Mouse (Mus musculus): ENCODE results near the gene Irf2bp1. TPM values are rescaled to one million over a fixed set of nuclear protein-coding genes. Genes with fewer than 3 reads are reported as not detected.

Gene Irf2bp1
- polyA plus RNA-seq, 1 experiment from 2014 or later, result 25.9 TPM

- H3K4me1 ChIP-seq (ENCODE audit: control insufficient read depth, insufficient read depth, low read length), result no peaks in the 10 kb centered on the region
- 89% methylated on average over 15 of the region's 15 CpGs for WGBS
- H3K36me3 ChIP-seq (ENCODE audit: control insufficient read depth, insufficient read depth, low read length), result peaks cover 48% of the 10 kb centered on the region
Measured at GRCm38 (mm10) chr7:19052345-19053135, 48.7 kb downstream of the Irf2bp1 start.

GRCm38 (mm10) chr7:19053136-19053532 lies 49.3 kb downstream of the Irf2bp1 start:
- Histone ChIP-seq H3K27me3 (replicated peaks; ENCODE audit: control insufficient read depth, insufficient read depth, low read length) (no peaks in the 10 kb centered on the region), H3K36me3 (ENCODE audit: control insufficient read depth, insufficient read depth, low read length) (peaks cover 42% of the 10 kb centered on the region)
- 91% methylated on average over 7 of the region's 7 CpGs for WGBS

More at GRCm38 (mm10) chr7:19052345-19053135, 48.7 kb downstream of the Irf2bp1 start:
- H3K9me3 ChIP-seq (replicated peaks; ENCODE audit: control insufficient read depth, low read length), result no peaks in the 10 kb centered on the region
- ATAC-seq, result no peak
- no peak overlapping the region for H3K27ac ChIP-seq (ENCODE audit: low read depth, low read length)
- no peaks in the 10 kb centered on the region for H3K27me3 ChIP-seq (replicated peaks; ENCODE audit: control insufficient read depth, insufficient read depth, low read length)
- no peak overlapping the region for H3K4me3 ChIP-seq (ENCODE audit: low read depth, low read length)
- H3K9ac ChIP-seq (ENCODE audit: low read length), result no peak overlapping the region
- DNase-seq (ENCODE audit: low spot score), result no peak
- H3K4me2 ChIP-seq (ENCODE audit: low read length), result no peak overlapping the region

GRCm38 (mm10) chr7:19054047-19054776 lies 50.4 kb downstream of the Irf2bp1 start, which contains the start of gene Rsph6a:
Rsph6a (plus strand) TSS chr7:19054690.
- Histone ChIP-seq H3K36me3 (ENCODE audit: control insufficient read depth, insufficient read depth, low read length) (peaks cover 31% of the 10 kb centered on the region), H3K27me3 (replicated peaks; ENCODE audit: control insufficient read depth, insufficient read depth, low read length) (no peaks in the 10 kb centered on the region), H3K9me3 (replicated peaks; ENCODE audit: control insufficient read depth, low read length) (no peaks in the 10 kb centered on the region), H3K4me3 (ENCODE audit: low read depth, low read length) (peak within 1 kb of the TSS; percentile 11; the same call in 1 of the 2 replicates), H3K9ac (ENCODE audit: low read length) (peak within 1 kb of the TSS; percentile 37), H3K4me1 (ENCODE audit: control insufficient read depth, insufficient read depth, low read length) (no peaks in the 10 kb centered on the region), H3K4me2 (ENCODE audit: low read length) (peak within 1 kb of the TSS; percentile 47), H3K27ac (ENCODE audit: low read depth, low read length) (peak within 1 kb of the TSS; percentile 14; the same call in 1 of the 2 replicates)
- DNase-seq (ENCODE audit: low spot score), result peak; percentile 72
- 27% methylated on average over 33 of the region's 33 CpGs for WGBS
- ATAC-seq, result peak; percentile 74

More at GRCm38 (mm10) chr7:19053136-19053532, 49.3 kb downstream of the Irf2bp1 start:
- ATAC-seq, result no peak
- no peaks in the 10 kb centered on the region for H3K4me1 ChIP-seq (ENCODE audit: control insufficient read depth, insufficient read depth, low read length)
- no peak overlapping the region for H3K27ac ChIP-seq (ENCODE audit: low read depth, low read length)
- no peak overlapping the region for H3K9ac ChIP-seq (ENCODE audit: low read length)
- no peak overlapping the region for H3K4me3 ChIP-seq (ENCODE audit: low read depth, low read length)
- no peaks in the 10 kb centered on the region for H3K9me3 ChIP-seq (replicated peaks; ENCODE audit: control insufficient read depth, low read length)
- no peak overlapping the region for H3K4me2 ChIP-seq (ENCODE audit: low read length)
- no peak for DNase-seq (ENCODE audit: low spot score)

DNA sequence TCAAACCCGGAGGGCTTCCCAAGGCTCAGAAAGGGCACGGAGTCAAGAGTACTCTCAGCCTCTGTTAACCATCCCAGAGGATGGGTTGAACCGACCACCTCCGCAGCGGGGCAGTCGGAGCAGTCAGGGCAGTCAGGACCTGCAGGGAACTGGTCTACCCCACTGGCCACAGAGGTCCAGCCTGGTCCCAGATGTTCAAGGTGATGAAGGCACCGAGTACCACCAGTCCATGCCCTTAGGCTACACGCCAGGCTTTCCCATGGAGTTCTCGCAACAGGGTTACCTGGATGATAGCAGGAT lies 50.9 kb downstream of the Irf2bp1 start:
- 74% methylated on average over 9 of the region's 9 CpGs for WGBS
- peaks cover 26% of the 10 kb centered on the region for H3K36me3 ChIP-seq (ENCODE audit: control insufficient read depth, insufficient read depth, low read length)
- no peaks in the 10 kb centered on the region for H3K9me3 ChIP-seq (replicated peaks; ENCODE audit: control insufficient read depth, low read length)
- H3K4me3 ChIP-seq (ENCODE audit: low read depth, low read length), result 0 out of 2 replicates have a peak overlapping the region, but pooled peaks have one; percentile 11
- H3K4me1 ChIP-seq (ENCODE audit: control insufficient read depth, insufficient read depth, low read length), result no peaks in the 10 kb centered on the region
- ATAC-seq (peak; percentile 43), DNase-seq (ENCODE audit: low spot score) (no peak)
- H3K27me3 ChIP-seq (replicated peaks; ENCODE audit: control insufficient read depth, insufficient read depth, low read length), result no peaks in the 10 kb centered on the region
- H3K27ac ChIP-seq (ENCODE audit: low read depth, low read length), result no peak overlapping the region
- peak overlapping the region; percentile 37; the same call in 1 of the 2 replicates for H3K9ac ChIP-seq (ENCODE audit: low read length)
- H3K4me2 ChIP-seq (ENCODE audit: low read length), result peak overlapping the region; percentile 47

DNA sequence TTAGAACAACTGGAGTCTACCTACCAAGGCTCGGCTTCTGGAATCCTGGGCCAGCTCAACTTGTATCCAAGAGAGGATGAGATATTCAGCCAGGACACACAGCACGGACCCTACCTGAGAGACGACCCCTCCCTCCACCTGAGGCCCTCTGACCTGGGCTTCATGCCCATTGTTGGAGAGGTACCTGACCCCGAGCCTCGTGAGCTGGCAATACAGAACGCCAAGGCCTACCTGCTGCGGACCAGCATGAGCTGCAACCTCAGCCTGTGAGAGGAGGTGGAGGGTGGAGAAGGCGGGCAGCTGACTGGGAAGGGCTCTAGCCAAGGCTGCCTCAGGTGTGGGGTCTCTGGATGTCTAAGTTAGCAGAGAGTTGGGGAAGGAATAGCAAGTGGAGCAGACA lies 51.3 kb downstream of the Irf2bp1 start:
- Histone ChIP-seq H3K9ac (ENCODE audit: low read length) (no peak overlapping the region), H3K36me3 (ENCODE audit: control insufficient read depth, insufficient read depth, low read length) (peaks cover 22% of the 10 kb centered on the region), H3K4me3 (ENCODE audit: low read depth, low read length) (no peak overlapping the region), H3K27ac (ENCODE audit: low read depth, low read length) (no peak overlapping the region), H3K4me1 (ENCODE audit: control insufficient read depth, insufficient read depth, low read length) (no peaks in the 10 kb centered on the region), H3K4me2 (ENCODE audit: low read length) (no peak overlapping the region), H3K27me3 (replicated peaks; ENCODE audit: control insufficient read depth, insufficient read depth, low read length) (no peaks in the 10 kb centered on the region), H3K9me3 (replicated peaks; ENCODE audit: control insufficient read depth, low read length) (no peaks in the 10 kb centered on the region)
- WGBS, result 87% methylated on average over 8 of the region's 8 CpGs
- ATAC-seq (no peak), DNase-seq (ENCODE audit: low spot score) (no peak)

Other genes starting within 250 kb of the Irf2bp1 start
- gene Psg19, start 205.5 kb upstream of the Irf2bp1 start, polyA plus RNA-seq (2014; fragmentation: Nextera tagmentation; extraction: Ambion mirVana), result not detected in 2 replicates
- 0.10 TPM in 1 of 2 replicates, not detected in the other for gene Psg17, start 182.4 kb upstream of the Irf2bp1 start, polyA plus RNA-seq (2014; fragmentation: Nextera tagmentation; extraction: Ambion mirVana)
- 0.29 and 0.41 TPM in 2 replicates for gene Mill2, start 164.1 kb upstream of the Irf2bp1 start, polyA plus RNA-seq (2014; fragmentation: Nextera tagmentation; extraction: Ambion mirVana)
- gene Pglyrp1, start 132.7 kb upstream of the Irf2bp1 start, polyA plus RNA-seq (2014; fragmentation: Nextera tagmentation; extraction: Ambion mirVana), result 19.1 and 20.9 TPM in 2 replicates
- 17.4 and 19.0 TPM in 2 replicates for gene Ccdc61, start 93.6 kb upstream of the Irf2bp1 start, polyA plus RNA-seq (2014; fragmentation: Nextera tagmentation; extraction: Ambion mirVana)
- gene Nova2, start 78.2 kb upstream of the Irf2bp1 start, polyA plus RNA-seq (2014; fragmentation: Nextera tagmentation; extraction: Ambion mirVana), result 13.1 and 15.7 TPM in 2 replicates
- gene Nanos2, start 16.6 kb upstream of the Irf2bp1 start, polyA plus RNA-seq (2014; fragmentation: Nextera tagmentation; extraction: Ambion mirVana), result 0.18 and 0.49 TPM in 2 replicates
- 3.6 and 3.9 TPM in 2 replicates for gene Mypop, start 12.8 kb upstream of the Irf2bp1 start, polyA plus RNA-seq (2014; fragmentation: Nextera tagmentation; extraction: Ambion mirVana)
- gene Foxa3, start 19.5 kb downstream of the Irf2bp1 start, polyA plus RNA-seq (2014; fragmentation: Nextera tagmentation; extraction: Ambion mirVana), result not detected in 2 replicates
- gene Sympk, start 20.3 kb downstream of the Irf2bp1 start, polyA plus RNA-seq (2014; fragmentation: Nextera tagmentation; extraction: Ambion mirVana), result 19.1 and 22.7 TPM in 2 replicates
- not detected in 2 replicates for gene Rsph6a, start 50.6 kb downstream of the Irf2bp1 start, polyA plus RNA-seq (2014; fragmentation: Nextera tagmentation; extraction: Ambion mirVana)
- gene Dmwd, start 72.2 kb downstream of the Irf2bp1 start, polyA plus RNA-seq (2014; fragmentation: Nextera tagmentation; extraction: Ambion mirVana), result 28.0 and 29.1 TPM in 2 replicates
- 4.4 and 7.8 TPM in 2 replicates for gene Dmpk, start 79.8 kb downstream of the Irf2bp1 start, polyA plus RNA-seq (2014; fragmentation: Nextera tagmentation; extraction: Ambion mirVana)
- 2.4 and 3.5 TPM in 2 replicates for gene Six5, start 90.5 kb downstream of the Irf2bp1 start, polyA plus RNA-seq (2014; fragmentation: Nextera tagmentation; extraction: Ambion mirVana)
- 2.2 and 3.3 TPM in 2 replicates for gene Gm4969, start 114.3 kb downstream of the Irf2bp1 start, polyA plus RNA-seq (2014; fragmentation: Nextera tagmentation; extraction: Ambion mirVana)
- 10.1 and 11.9 TPM in 2 replicates for gene Fbxo46, start 115.8 kb downstream of the Irf2bp1 start, polyA plus RNA-seq (2014; fragmentation: Nextera tagmentation; extraction: Ambion mirVana)
- gene Qpctl, start 145.2 kb downstream of the Irf2bp1 start, polyA plus RNA-seq (2014; fragmentation: Nextera tagmentation; extraction: Ambion mirVana), result 11.1 and 14.0 TPM in 2 replicates
- 141 and 155 TPM in 2 replicates for gene Snrpd2, start 145.7 kb downstream of the Irf2bp1 start, polyA plus RNA-seq (2014; fragmentation: Nextera tagmentation; extraction: Ambion mirVana)
- 4.8 and 8.2 TPM in 2 replicates for gene Gipr, start 162.1 kb downstream of the Irf2bp1 start, polyA plus RNA-seq (2014; fragmentation: Nextera tagmentation; extraction: Ambion mirVana)
- gene Eml2, start 172.4 kb downstream of the Irf2bp1 start, polyA plus RNA-seq (2014; fragmentation: Nextera tagmentation; extraction: Ambion mirVana), result 3.4 TPM in 2 replicates
- gene Gpr4, start 208.5 kb downstream of the Irf2bp1 start, polyA plus RNA-seq (2014; fragmentation: Nextera tagmentation; extraction: Ambion mirVana), result 1.8 and 2.3 TPM in 2 replicates
- gene Opa3, start 224.3 kb downstream of the Irf2bp1 start, polyA plus RNA-seq (2014; fragmentation: Nextera tagmentation; extraction: Ambion mirVana), result 42.5 TPM in 2 replicates